Mouse (Mus musculus) heart, postnatal 25 days (tissue): ENCODE measurements at regions not wholly inside any gene's neighbourhood (a gene's known extent, or its start where the extent isn't known, plus 50 kb on each side); places are given as distances from the start of the nearest gene placed in this dataset.

Source experiments
- DNase-seq: peaks from one replicate; pipeline ENCODE4 v3.0.0; 2022; ENCODE audit warnings: low spot score
- intact Hi-C: fragments of 180-260 bp; cut with DNase I; formaldehyde crosslinking; loops from one replicate; pipeline ENCODE4 v1.15.1; 2025

DNA sequence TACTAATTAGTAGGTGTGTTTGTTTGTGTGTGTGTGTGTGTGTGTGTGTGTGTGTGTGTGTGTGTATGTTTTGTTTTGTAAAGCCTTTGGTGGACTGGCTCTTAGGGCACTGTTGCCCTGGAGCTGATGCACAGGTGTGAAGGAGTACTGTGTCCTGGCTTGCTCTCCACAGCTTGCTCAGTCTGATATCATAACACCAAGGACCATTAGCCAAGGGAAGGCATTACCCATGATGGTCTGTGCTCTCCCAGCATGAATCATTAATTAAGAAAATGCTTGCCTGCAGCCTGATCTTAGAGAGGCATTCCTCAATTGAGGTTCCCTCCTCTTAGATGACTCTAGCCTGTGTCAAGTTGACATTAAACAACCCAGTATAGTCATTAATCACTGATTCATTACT lies 54.7 kb downstream of the Spry2 start:
- no peak for DNase-seq

DNA sequence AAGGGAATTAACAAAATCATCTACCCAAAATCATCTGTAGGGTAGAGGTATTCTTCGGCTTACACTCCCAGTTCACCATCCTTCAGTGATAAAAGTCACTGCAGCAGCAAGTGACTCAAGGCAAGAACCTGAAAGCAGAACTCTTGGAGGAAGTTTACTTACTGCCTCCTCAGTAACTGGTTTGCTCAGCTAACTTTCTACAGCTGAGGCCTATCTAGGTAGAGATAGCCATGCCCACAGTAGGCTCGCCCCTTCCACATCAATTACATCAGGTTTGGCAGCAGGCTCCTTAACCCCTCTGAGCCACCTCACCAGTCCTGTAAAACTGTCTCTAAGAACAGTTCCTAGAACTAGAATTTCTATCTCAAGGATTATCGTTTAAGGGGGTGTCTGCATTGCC lies 59.1 kb downstream of the Spry2 start:
- intact Hi-C loops: no loop called here

More for the DNA sequence above, 54.7 kb downstream of the Spry2 start:
- intact Hi-C loops: no loop called here

GRCm38 (mm10) chr14:105830701-105831100 lies 65.9 kb downstream of the Spry2 start:
- no peak for DNase-seq
- intact Hi-C loops: no loop called here

More for the DNA sequence above, 59.1 kb downstream of the Spry2 start:
- no peak for DNase-seq

- no peak for DNase-seq
- intact Hi-C loops: no loop called here
Measured at GRCm38 (mm10) chr14:105830301-105830700, 66.3 kb downstream of the Spry2 start.

DNA sequence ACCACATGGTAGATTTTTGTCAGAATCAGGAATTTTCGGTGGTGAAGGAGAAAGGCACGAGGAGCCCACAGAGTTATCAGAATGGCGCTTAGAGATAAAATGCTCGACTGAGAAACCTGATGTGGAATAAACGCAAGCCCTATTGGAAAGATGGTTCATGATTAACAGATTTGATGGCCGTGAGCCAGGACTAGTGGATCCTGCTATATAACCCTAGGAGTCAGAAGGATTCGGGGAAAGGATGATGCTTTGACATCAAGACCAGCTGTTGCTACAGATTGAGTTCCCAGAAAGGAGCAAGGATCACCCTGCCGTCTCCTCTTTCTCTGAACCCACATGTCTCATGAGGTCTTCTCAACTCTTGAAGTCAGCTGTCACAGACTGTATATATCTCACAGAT lies 73.5 kb downstream of the Spry2 start:
- no peak for DNase-seq
- intact Hi-C loops: no loop called here

DNA sequence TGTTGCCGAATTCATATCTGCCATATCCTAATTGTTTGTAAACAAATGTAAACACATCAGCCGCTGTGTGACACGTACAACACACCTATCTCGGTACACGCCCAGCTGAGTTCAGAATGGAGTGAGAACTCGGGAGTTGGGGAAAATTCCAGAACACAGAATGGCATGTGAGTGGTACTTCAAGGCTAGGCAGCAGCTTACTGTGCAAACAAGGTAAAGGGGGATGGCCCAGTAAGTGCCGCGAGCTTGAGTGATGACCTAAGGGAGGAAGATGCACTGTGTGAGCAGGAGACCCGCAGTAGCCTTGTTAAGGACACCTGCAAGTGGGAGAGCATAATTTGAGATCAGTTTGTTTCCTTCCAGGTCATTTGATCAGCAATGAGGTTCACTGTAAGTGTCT lies 74.0 kb downstream of the Spry2 start:
- DNase-seq: no peak
- intact Hi-C loops: no loop called here

GRCm38 (mm10) chr14:105819534-105819933 lies 77.1 kb downstream of the Spry2 start:
- intact Hi-C loops: no loop called here
- DNase-seq: no peak

DNA sequence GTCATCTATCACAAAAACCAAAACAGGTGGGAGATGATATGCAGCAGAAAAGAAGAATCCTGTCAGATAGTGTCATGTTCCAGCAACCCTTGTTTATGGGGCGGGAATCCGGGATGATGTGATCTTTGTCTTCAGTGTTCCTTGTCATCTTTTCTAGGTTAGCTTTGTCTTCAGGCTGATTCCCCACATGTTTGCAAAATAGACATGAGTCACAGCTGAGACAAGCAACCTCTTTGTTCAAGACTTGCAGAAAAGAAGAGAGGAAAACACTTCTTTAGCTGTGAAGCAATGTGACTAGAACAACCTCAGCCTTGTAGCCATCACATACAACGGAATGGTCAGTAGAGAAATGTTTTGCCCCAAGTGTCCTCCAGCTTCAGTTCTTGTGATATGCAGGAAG lies 77.8 kb downstream of the Spry2 start:
- DNase-seq: no peak
- intact Hi-C loops: no loop called here

DNA sequence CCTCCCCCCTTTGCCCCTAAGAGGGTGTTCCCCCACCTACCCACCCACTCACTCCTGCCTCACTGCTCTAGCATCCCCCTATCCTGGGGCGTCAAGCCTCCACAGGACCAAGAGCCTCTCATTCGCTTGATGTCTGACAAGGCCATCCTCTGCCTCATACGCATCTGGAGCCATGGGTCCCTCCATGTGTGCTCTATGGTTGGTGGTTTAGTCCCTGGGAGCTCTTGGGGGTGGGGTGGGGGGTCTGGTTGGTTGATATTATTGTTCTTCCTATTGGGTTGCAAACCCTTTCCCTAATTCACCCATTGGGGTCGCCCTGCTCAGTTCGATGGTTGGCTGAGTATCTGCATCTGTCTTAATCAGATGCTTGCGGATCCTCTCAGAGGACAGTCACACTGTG lies 79.1 kb downstream of the Spry2 start:
- no peak for DNase-seq

DNA sequence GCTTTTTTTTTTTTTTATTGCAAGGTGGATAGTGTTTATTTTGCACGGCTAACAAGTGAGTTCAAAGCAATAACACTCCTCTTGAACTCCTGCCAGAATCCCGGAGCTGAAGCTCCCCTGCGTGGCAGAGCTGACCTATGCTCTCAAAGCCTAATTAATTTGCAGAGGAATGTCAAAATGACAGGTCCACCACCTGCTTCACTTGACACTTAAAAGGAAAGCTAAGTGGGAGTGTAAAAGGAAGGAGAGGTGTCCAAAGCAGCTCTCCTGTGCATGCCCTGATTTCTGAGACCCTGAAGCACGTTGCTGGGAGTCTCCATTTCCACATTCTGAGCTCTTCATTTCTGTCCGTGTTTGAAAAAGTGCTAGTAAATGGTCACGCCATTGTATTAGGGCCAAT lies 80.8 kb downstream of the Spry2 start:
- DNase-seq: no peak
- intact Hi-C loops: no loop called here

More for the DNA sequence above, 79.1 kb downstream of the Spry2 start:
- intact Hi-C loops: no loop called here

- intact Hi-C loops: no loop called here
- DNase-seq: no peak
Measured at GRCm38 (mm10) chr14:105815281-105815680, 81.3 kb downstream of the Spry2 start.

GRCm38 (mm10) chr14:105813661-105814060 lies 83.0 kb downstream of the Spry2 start:
- intact Hi-C loops: no loop called here
- DNase-seq: no peak

GRCm38 (mm10) chr14:105813097-105813496 lies 83.5 kb downstream of the Spry2 start:
- no peak for DNase-seq
- intact Hi-C loops: no loop called here

- intact Hi-C loops: no loop called here
- no peak for DNase-seq
Measured at GRCm38 (mm10) chr14:105805762-105806161, 90.9 kb downstream of the Spry2 start.

- no peak for DNase-seq
- intact Hi-C loops: no loop called here
Measured at GRCm38 (mm10) chr14:105805362-105805761, 91.3 kb downstream of the Spry2 start.

GRCm38 (mm10) chr14:105804761-105805160 lies 91.9 kb downstream of the Spry2 start:
- intact Hi-C loops: no loop called here
- DNase-seq: no peak

DNA sequence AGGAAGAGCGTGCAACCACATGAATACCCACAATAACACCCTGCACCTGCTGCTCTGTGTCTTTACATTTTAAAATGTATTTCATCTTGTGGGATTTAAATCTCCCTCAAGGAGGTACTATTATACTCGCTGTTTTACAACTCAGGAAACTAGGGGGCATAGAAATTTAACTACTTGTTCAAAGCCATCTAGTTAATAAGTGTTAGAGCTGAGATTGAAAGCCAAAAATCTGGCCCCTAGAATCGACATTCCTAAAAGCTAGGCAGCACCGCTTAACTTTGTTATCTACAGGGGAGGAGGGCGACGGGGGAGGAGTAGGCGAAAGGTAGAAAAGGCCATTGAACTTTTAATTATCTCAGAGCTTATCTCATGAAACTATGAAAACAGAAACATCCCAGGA lies 93.3 kb downstream of the Spry2 start:
- no peak for DNase-seq
- intact Hi-C loops: no loop called here

- intact Hi-C loops: no loop called here
- no peak for DNase-seq
Measured at GRCm38 (mm10) chr14:105802529-105803280, 93.9 kb downstream of the Spry2 start.

DNA sequence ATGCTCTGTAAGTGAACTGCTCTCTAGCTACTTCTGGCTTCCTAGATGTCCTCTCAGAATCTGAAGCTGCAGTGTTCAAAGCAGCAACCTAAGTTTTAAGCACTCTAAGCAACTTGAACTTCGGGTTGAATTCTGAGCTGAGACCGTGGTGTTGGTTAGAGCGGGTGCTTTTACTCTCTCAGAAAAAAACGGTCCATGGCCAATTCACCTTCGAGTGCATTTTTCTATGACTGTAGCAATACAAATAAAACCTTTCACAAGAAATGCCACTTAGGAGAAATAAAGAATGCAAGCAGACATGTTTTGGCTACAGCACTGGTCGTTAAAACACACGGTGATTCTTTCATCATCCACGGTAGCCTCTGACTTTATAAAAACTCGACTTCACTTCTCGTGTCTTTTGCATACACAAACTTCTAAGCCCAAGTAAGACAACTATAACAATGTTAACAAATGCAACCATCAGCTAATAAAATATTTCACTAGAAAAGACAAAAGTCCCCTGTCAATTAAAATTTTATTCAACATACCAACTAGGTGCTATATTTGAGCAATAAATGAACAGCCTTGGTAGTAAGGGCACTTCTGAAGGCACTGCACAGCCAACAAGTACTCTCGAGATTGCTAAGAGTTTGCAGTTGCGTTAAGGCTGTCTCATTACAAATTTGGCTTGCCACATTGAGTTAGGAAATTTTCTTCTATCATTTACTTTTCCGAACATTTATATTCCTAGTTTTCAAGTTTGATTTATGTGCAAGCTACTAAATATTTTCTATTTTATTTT lies 96.3 kb downstream of the Spry2 start:
- intact Hi-C loops: no loop called here
- DNase-seq: no peak

DNA sequence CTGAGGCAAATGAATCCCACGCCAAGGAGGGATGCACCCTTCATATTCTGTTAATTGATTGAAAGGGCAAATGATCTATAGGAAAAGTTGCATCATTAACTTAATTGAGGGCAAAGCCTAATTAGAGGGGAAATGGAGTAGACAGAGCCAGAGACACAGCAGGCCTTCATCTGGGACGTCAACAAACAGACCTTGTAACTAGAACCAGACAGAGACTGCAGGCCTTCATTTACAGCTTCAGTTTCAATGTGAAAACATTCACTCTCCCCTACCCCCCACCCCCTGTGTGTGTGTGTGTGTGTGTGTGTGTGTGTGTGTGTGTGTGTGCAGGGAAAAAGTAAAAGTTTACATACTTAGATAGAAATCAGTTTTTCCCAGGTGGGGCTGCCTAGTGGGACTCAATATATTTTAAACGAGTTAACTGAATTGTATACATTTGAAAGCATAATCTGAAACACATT lies 97.2 kb downstream of the Spry2 start:
- intact Hi-C loops: no loop called here
- no peak for DNase-seq

GRCm38 (mm10) chr14:105793010-105793702 lies 103.5 kb downstream of the Spry2 start:
- DNase-seq: no peak
- intact Hi-C loops: no loop called here
